Comparison of ENCODE assay signal across 12 mouse cellular contexts in the genomic region with DNA sequence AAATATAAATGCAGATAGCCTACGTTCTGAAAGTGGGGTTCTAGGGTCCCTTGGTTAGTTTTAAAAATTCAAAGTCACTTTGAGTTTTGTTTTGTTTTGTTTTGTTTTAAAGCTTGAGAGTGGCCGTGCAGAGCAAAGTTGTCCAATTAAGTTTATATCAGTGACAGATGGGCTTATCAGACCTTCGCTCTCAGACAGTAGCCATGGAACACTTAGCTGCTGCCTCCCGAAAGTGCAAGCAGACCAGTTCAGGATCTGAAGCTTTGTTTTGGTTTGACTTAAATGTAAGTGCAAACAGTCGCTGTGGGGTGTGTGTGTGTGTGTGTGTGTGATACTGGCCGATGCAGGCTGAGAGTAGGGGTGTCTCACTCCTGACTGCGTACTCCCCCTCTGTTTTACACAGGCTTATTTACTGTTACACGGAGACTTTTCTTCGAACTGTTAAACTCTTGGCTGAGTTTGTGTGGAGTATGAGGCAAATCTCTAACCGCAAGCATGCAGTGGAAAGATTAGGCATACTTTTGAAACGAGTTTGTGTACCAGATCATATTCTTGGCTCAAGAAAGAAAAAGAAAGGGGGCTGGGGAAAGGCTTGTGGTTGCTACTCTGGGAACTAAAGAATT. TPM values are rescaled to one million over a fixed set of nuclear protein-coding genes. Genes with fewer than 3 reads are reported as not detected.
DNase-seq lines count a peak whose midpoint lies in the region; ATAC-seq and TF ChIP-seq lines count a peak whose summit lies in the region.
"Had no signal": no experiment of that assay in that cellular context is flagged by ENCODE, and none has a peak within 500 bp of the region (broad histone marks: within the 10 kb centered on the region; RNA-seq: fewer than 3 reads in every experiment).

No protein-coding gene starts in this region.

- TF ChIP-seq CTCF in intestine, postnatal 0 days (IDR thresholded peaks at IDR 0.05; ENCODE audit: low read depth), result no peak

- no peak overlapping the region for H3K4me3 ChIP-seq in intestine, embryonic 14.5 days (ENCODE audit: low read depth, low read length)
- no peak overlapping the region for H3K4me3 ChIP-seq in intestine, postnatal 0 days (ENCODE audit: low read depth, low read length)
- H3K4me3 ChIP-seq in embryonic facial prominence, embryonic 13.5 days, result no peak overlapping the region
- H3K4me3 ChIP-seq in hindbrain, embryonic 10.5 days, result no peak overlapping the region

- no peak overlapping the region for H3K9ac ChIP-seq in intestine, embryonic 14.5 days (ENCODE audit: low read length)
- no peak overlapping the region for H3K9ac ChIP-seq in intestine, postnatal 0 days (ENCODE audit: low read depth, low read length)
- no peak overlapping the region for H3K9ac ChIP-seq in embryonic facial prominence, embryonic 13.5 days

- 0 out of 2 replicates have a peak overlapping the region, but pooled peaks have one; percentile 1 for H3K4me2 ChIP-seq in intestine, embryonic 14.5 days (ENCODE audit: low read length)
- H3K4me2 ChIP-seq in intestine, postnatal 0 days (replicated peaks; ENCODE audit: low read depth), result no peak overlapping the region
- peak overlapping the region; percentile 35 for H3K4me2 ChIP-seq in embryonic facial prominence, embryonic 13.5 days
- H3K4me2 ChIP-seq: liver, embryonic 11.5 days had no signal

- H3K27ac ChIP-seq in intestine, embryonic 14.5 days (ENCODE audit: low read depth), result peak overlapping the region; percentile 3; the same call in 1 of the 2 replicates
- H3K27ac ChIP-seq in intestine, postnatal 0 days (ENCODE audit: low read depth, low read length), result no peak overlapping the region
- H3K27ac ChIP-seq in embryonic facial prominence, embryonic 13.5 days, result peak overlapping the region; percentile 67
- no peak overlapping the region for H3K27ac ChIP-seq in hindbrain, embryonic 10.5 days

- no peak for DNase-seq in intestine, embryonic 14.5 days (ENCODE audit: low spot score)
- DNase-seq in kidney, postnatal 4 days, result peak; percentile 36 to 49
- no peak for DNase-seq in frontal cortex, postnatal 14 days (ENCODE audit: low spot score in 2 of 2)
- no peak for DNase-seq in hindbrain, embryonic 10.5 days (ENCODE audit: low spot score)
- no peak for DNase-seq in left cerebral cortex, postnatal 14 days (ENCODE audit: low spot score in 2 of 2)

- intact Hi-C loops in left cerebral cortex, postnatal 14 days (cut with DNase I), result no loop called here

- H3K4me1 ChIP-seq in intestine, embryonic 14.5 days (replicated peaks; ENCODE audit: control insufficient read depth, insufficient read depth, low read length), result no peaks in the 10 kb centered on the region; the same call in 1 of the 2 replicates
- H3K4me1 ChIP-seq in intestine, postnatal 0 days (replicated peaks; ENCODE audit: control insufficient read depth, insufficient read depth, low read length), result no peaks in the 10 kb centered on the region
- peaks cover 17% of the 10 kb centered on the region for H3K4me1 ChIP-seq in embryonic facial prominence, embryonic 13.5 days
- no peaks in the 10 kb centered on the region for H3K4me1 ChIP-seq in hindbrain, embryonic 10.5 days (replicated peaks)

- no peaks in the 10 kb centered on the region for H3K9me3 ChIP-seq in intestine, embryonic 14.5 days (ENCODE audit: control insufficient read depth, low read length)
- H3K9me3 ChIP-seq in intestine, postnatal 0 days (ENCODE audit: control insufficient read depth), result no peaks in the 10 kb centered on the region
- no peaks in the 10 kb centered on the region for H3K9me3 ChIP-seq in embryonic facial prominence, embryonic 13.5 days
- H3K9me3 ChIP-seq in hindbrain, embryonic 10.5 days, result no peaks in the 10 kb centered on the region

- no peaks in the 10 kb centered on the region for H3K36me3 ChIP-seq in intestine, embryonic 14.5 days (ENCODE audit: control insufficient read depth, insufficient read depth, low read length)
- no peaks in the 10 kb centered on the region for H3K36me3 ChIP-seq in intestine, postnatal 0 days (ENCODE audit: control insufficient read depth, insufficient read depth)
- H3K36me3 ChIP-seq in embryonic facial prominence, embryonic 13.5 days, result no peaks in the 10 kb centered on the region
- H3K36me3 ChIP-seq in hindbrain, embryonic 10.5 days, result no peaks in the 10 kb centered on the region

- 47% methylated on average over 11 of the region's 11 CpGs for WGBS in intestine, embryonic 14.5 days
- WGBS in intestine, postnatal 0 days, result 54% methylated on average over 11 of the region's 11 CpGs
- WGBS in embryonic facial prominence, embryonic 13.5 days, result 29% methylated on average over 11 of the region's 11 CpGs
- 86% methylated on average over 11 of the region's 11 CpGs for WGBS in hindbrain, embryonic 10.5 days

- H3K27me3 ChIP-seq in intestine, embryonic 14.5 days (replicated peaks; ENCODE audit: control insufficient read depth, insufficient read depth, low read length), result no peaks in the 10 kb centered on the region
- H3K27me3 ChIP-seq in intestine, postnatal 0 days (replicated peaks; ENCODE audit: control insufficient read depth, insufficient read depth, low read length), result no peaks in the 10 kb centered on the region
- no peaks in the 10 kb centered on the region; the same call in none of the 2 replicates for H3K27me3 ChIP-seq in embryonic facial prominence, embryonic 13.5 days
- no peaks in the 10 kb centered on the region for H3K27me3 ChIP-seq in hindbrain, embryonic 10.5 days (ENCODE audit: insufficient read depth, poor library complexity, severe bottlenecking)
- H3K27me3 ChIP-seq: CH12.LX had no signal

- ATAC-seq in intestine, embryonic 14.5 days (replicated peaks; ENCODE audit: low FRiP score, low TSS enrichment, low read depth), result no peak
- ATAC-seq in intestine, postnatal 0 days, result no peak
- ATAC-seq in embryonic facial prominence, embryonic 13.5 days (ENCODE audit: insufficient number of reproducible peaks, insufficient read depth, low FRiP score, low TSS enrichment, low read depth), result peak; percentile 85
- ATAC-seq in megakaryocyte-erythroid progenitor cell, adult 5-6 weeks (replicated peaks; ENCODE audit: low FRiP score, low TSS enrichment, poor library complexity, severe bottlenecking), result peak; percentile 94

RNA-seq across cellular contexts. Expression of gene Cxcl15, which starts 37.9 kb away (rescaled TPM):
- 0.19 TPM in 1 of 2 replicates, not detected in the other for polyA plus RNA-seq in intestine, embryonic 14.5 days (2014; fragmentation: Nextera tagmentation; extraction: Ambion mirVana)
- polyA plus RNA-seq in intestine, postnatal 0 days (2015; fragmentation: Nextera tagmentation; extraction: Ambion mirVana), result 0.56 and 0.69 TPM in 2 replicates
- polyA plus RNA-seq in embryonic facial prominence, embryonic 13.5 days (2015; fragmentation: Nextera tagmentation; extraction: Ambion mirVana), result 0.13 TPM in 1 of 2 replicates, not detected in the other
- not detected in 2 replicates for total RNA-seq in megakaryocyte-erythroid progenitor cell, adult 5-6 weeks (2014; fragmentation: Nextera tagmentation)
- not detected in 2 replicates for total RNA-seq in megakaryocyte-erythroid progenitor cell, adult 5-6 weeks (2017)
- not detected in 2 replicates for polyA plus RNA-seq in hindbrain, embryonic 10.5 days (2016; fragmentation: Nextera tagmentation; extraction: Ambion mirVana)
- total RNA-seq in left cerebral cortex, postnatal 14 days (2021), result not detected
- total RNA-seq: CH12.LX; monocyte, adult 5-6 weeks had no signal
- polyA plus RNA-seq: large intestine, adult 2 months; liver, embryonic 11.5 days had no signal

RNA-seq across cellular contexts. Expression of gene Cxcl3, which starts 46.4 kb away (rescaled TPM):
- not detected in 2 replicates for polyA plus RNA-seq in intestine, embryonic 14.5 days (2014; fragmentation: Nextera tagmentation; extraction: Ambion mirVana)
- polyA plus RNA-seq in intestine, postnatal 0 days (2015; fragmentation: Nextera tagmentation; extraction: Ambion mirVana), result not detected in 2 replicates
- polyA plus RNA-seq in embryonic facial prominence, embryonic 13.5 days (2015; fragmentation: Nextera tagmentation; extraction: Ambion mirVana), result 0.41 TPM in 1 of 2 replicates, not detected in the other
- total RNA-seq in megakaryocyte-erythroid progenitor cell, adult 5-6 weeks (2014; fragmentation: Nextera tagmentation), result not detected in 2 replicates
- total RNA-seq in megakaryocyte-erythroid progenitor cell, adult 5-6 weeks (2017), result 0.42 TPM in 1 of 2 replicates, not detected in the other
- polyA plus RNA-seq in hindbrain, embryonic 10.5 days (2016; fragmentation: Nextera tagmentation; extraction: Ambion mirVana), result not detected in 2 replicates
- not detected for total RNA-seq in left cerebral cortex, postnatal 14 days (2021)
- total RNA-seq: CH12.LX; monocyte, adult 5-6 weeks had no signal
- polyA plus RNA-seq: large intestine, adult 2 months had no signal

RNA-seq across cellular contexts. Expression of gene Cxcl1, which starts 58.8 kb away (rescaled TPM):
- polyA plus RNA-seq in intestine, embryonic 14.5 days (2014; fragmentation: Nextera tagmentation; extraction: Ambion mirVana), result 0.42 and 1.1 TPM in 2 replicates
- 0.83 and 1.2 TPM in 2 replicates for polyA plus RNA-seq in intestine, postnatal 0 days (2015; fragmentation: Nextera tagmentation; extraction: Ambion mirVana)
- polyA plus RNA-seq in embryonic facial prominence, embryonic 13.5 days (2015; fragmentation: Nextera tagmentation; extraction: Ambion mirVana), result 0.38 and 1.5 TPM in 2 replicates
- not detected in 2 replicates for total RNA-seq in megakaryocyte-erythroid progenitor cell, adult 5-6 weeks (2014; fragmentation: Nextera tagmentation)
- total RNA-seq in megakaryocyte-erythroid progenitor cell, adult 5-6 weeks (2017), result 1.5 TPM in 1 of 2 replicates, not detected in the other
- not detected in 2 replicates for polyA plus RNA-seq in hindbrain, embryonic 10.5 days (2016; fragmentation: Nextera tagmentation; extraction: Ambion mirVana)
- total RNA-seq in left cerebral cortex, postnatal 14 days (2021), result under 1 TPM in 1 of 2 experiments, not detected in 1; 0.49 TPM
- total RNA-seq: CH12.LX; monocyte, adult 5-6 weeks had no signal

Comparison
In these comparisons a context has a peak if more than half of its experiments do, and no peak if none do; other contexts are left out.
1. H3K27ac ChIP-seq: peak in intestine, embryonic 14.5 days (single experiment) and embryonic facial prominence, embryonic 13.5 days (single experiment); none in intestine, postnatal 0 days (single experiment) and hindbrain, embryonic 10.5 days (single experiment).
2. ATAC-seq: peak in embryonic facial prominence, embryonic 13.5 days (single experiment) and megakaryocyte-erythroid progenitor cell, adult 5-6 weeks (single experiment); none in intestine, embryonic 14.5 days (single experiment) and intestine, postnatal 0 days (single experiment).
3. DNase-seq: peak in kidney, postnatal 4 days (2 of 2); none in intestine, embryonic 14.5 days (single experiment), frontal cortex, postnatal 14 days (0 of 2), hindbrain, embryonic 10.5 days (single experiment) and left cerebral cortex, postnatal 14 days (0 of 2).